Mouse (Mus musculus) embryo, embryonic 11.5 days (tissue): ENCODE data around the gene Nlrc4.
"Not testable (repeated sequence)": the region's sequence is repeated elsewhere in the genome, so short reads cannot be mapped to it uniquely, and the experiment has no call there.

Experiments used
- DNase-seq: peaks from one replicate; pipeline ENCODE4 v3.0.0-alpha.2; 2012; ENCODE audit warnings: low read depth, low spot score

Nlrc4 gene

GRCm38 (mm10) chr17:74458711-74459408 is at the start of gene Nlrc4:
TSS of gene Nlrc4 (minus strand) at chr17:74459142.
- no peak for DNase-seq

GRCm38 (mm10) chr17:74508600-74508999 is 49.7 kb upstream of the Nlrc4 start:
- no peak for DNase-seq

- no peak for DNase-seq
Measured at GRCm38 (mm10) chr17:74507934-74508333, 49.0 kb upstream of the Nlrc4 start.

GRCm38 (mm10) chr17:74501085-74501484 is 42.1 kb upstream of the Nlrc4 start:
- DNase-seq, result no peak

- DNase-seq, result no peak
Measured at GRCm38 (mm10) chr17:74500204-74500603, 41.3 kb upstream of the Nlrc4 start.

GRCm38 (mm10) chr17:74491565-74491964 is 32.6 kb upstream of the Nlrc4 start:
- no peak for DNase-seq

GRCm38 (mm10) chr17:74489901-74490220 is 30.9 kb upstream of the Nlrc4 start:
- no peak for DNase-seq

- peak; percentile 86 for DNase-seq
Measured at GRCm38 (mm10) chr17:74489024-74489900, 30.3 kb upstream of the Nlrc4 start, which contains the start of gene Yipf4. TSS of gene Yipf4 (plus strand) at chr17:74489493.

- DNase-seq, result no peak
Measured at GRCm38 (mm10) chr17:74480361-74481069, 21.6 kb upstream of the Nlrc4 start.

- DNase-seq, result not testable (repeated sequence)
Measured at GRCm38 (mm10) chr17:74470133-74470532, 11.2 kb upstream of the Nlrc4 start.

- DNase-seq, result not testable (repeated sequence)
Measured at GRCm38 (mm10) chr17:74467981-74468380, 9.0 kb upstream of the Nlrc4 start.

GRCm38 (mm10) chr17:74463510-74463909 is 4.6 kb upstream of the Nlrc4 start:
- DNase-seq, result no peak

- no peak for DNase-seq
Measured at GRCm38 (mm10) chr17:74457972-74458677, 817 bp downstream of the Nlrc4 start.

- no peak for DNase-seq
Measured at GRCm38 (mm10) chr17:74456825-74457224, 2.1 kb downstream of the Nlrc4 start.

- DNase-seq, result no peak
Measured at GRCm38 (mm10) chr17:74455426-74455825, 3.5 kb downstream of the Nlrc4 start.

- no peak for DNase-seq
Measured at GRCm38 (mm10) chr17:74454660-74455059, 4.3 kb downstream of the Nlrc4 start.

GRCm38 (mm10) chr17:74453928-74454327 is 5.0 kb downstream of the Nlrc4 start:
- no peak for DNase-seq

- no peak for DNase-seq
Measured at GRCm38 (mm10) chr17:74449776-74450175, 9.2 kb downstream of the Nlrc4 start.

GRCm38 (mm10) chr17:74440486-74440885 is 18.5 kb downstream of the Nlrc4 start:
- DNase-seq, result no peak

- DNase-seq, result no peak
Measured at GRCm38 (mm10) chr17:74437762-74438161, 21.2 kb downstream of the Nlrc4 start.

- DNase-seq, result no peak
Measured at GRCm38 (mm10) chr17:74432631-74433030, 26.3 kb downstream of the Nlrc4 start.

- DNase-seq, result no peak
Measured at GRCm38 (mm10) chr17:74431481-74431880, 27.5 kb downstream of the Nlrc4 start.
